Mouse (Mus musculus) embryonic fibroblast, embryonic 13.5 days (primary cell): Measurements from ENCODE around the gene Sepsecs.

ENCODE experiments used
- CTCF ChIP-seq: IDR thresholded peaks from 2 replicates; pipeline ENCODE4 v1.5.1; 2011; ENCODE audit warnings: mild to moderate bottlenecking, control low read depth, low read length, moderate library complexity, borderline replicate concordance; ENCODE audit not compliant: insufficient read depth
- POLR2A ChIP-seq: IDR thresholded peaks from 2 replicates; pipeline ENCODE4 v1.6.1; 2011; ENCODE audit warnings: low read depth, mild to moderate bottlenecking, control low read depth, low read length, moderate library complexity

DNA sequence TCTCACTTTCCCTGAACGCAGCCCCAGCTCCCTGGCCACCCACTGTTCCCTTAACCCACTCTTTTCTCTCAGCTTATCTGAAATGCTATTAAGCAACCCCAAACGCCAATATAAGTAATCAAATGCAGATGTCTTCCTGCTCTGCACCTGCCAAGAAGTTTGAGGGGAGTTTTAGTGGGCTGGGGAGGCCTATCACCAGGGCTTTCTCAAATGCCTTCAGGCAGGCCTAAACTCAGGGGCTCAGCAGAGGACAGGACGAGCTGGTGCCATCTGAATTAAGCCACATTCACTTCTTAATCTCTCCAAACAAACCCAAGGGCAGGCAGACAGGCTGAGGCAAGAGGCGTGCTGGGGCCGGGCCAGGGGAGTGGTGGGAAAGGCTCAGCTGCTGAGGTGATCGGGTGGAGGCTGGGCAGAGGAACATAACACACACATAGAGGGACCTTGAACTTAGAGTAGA, 64.9 kb downstream of the Sepsecs start:
- TF ChIP-seq POLR2A: no peak
- TF ChIP-seq CTCF: no peak
